Mouse (Mus musculus): ENCODE data around the gene Pcx.

GRCm38 (mm10) chr19:4555086-4555485, 44.8 kb downstream of the Pcx start:
- no peak for TF ChIP-seq CTCF (conservative IDR thresholded peaks at IDR 0.05; ENCODE audit: insufficient read depth, insufficient read length, low read depth, low read length)
- TF ChIP-seq POLR2A (IDR thresholded peaks at IDR 0.05; ENCODE audit: low read depth, low read length), result no peak

All from kidney, adult 2 months (tissue).